Mouse (Mus musculus) stomach, embryonic 15.5 days (tissue): ENCODE measurements around the gene Mfsd2b. TPM values are rescaled to one million over a fixed set of nuclear protein-coding genes. Genes with fewer than 3 reads are reported as not detected.
"Not testable (repeated sequence)": the region's sequence is repeated elsewhere in the genome, so short reads cannot be mapped to it uniquely, and the experiment has no call there.

Source experiments
- ATAC-seq: fragments of 200-750 bp; cut with Nextera tagmentation; 2 replicates; pipeline ENCODE4 v1.8.0; 2017; ENCODE audit warnings: low read depth, moderate number of reproducible peaks, moderate TSS enrichment; ENCODE audit not compliant: insufficient read depth, low FRiP score
- H3K27ac ChIP-seq: fragments of 300-500 bp; sonication (generic); 2 replicates; pipeline ENCODE4 v1.5.1; 2015; ENCODE audit warnings: mild to moderate bottlenecking, inconsistent platforms
- H3K27me3 ChIP-seq: fragments of 300-500 bp; sonication (generic); replicated peaks from 2 replicates; pipeline ENCODE4 v1.6.1; 2015; ENCODE audit warnings: inconsistent platforms
- H3K36me3 ChIP-seq: fragments of 300-500 bp; sonication (generic); 2 replicates; pipeline ENCODE4 v1.6.1; 2015; ENCODE audit warnings: inconsistent platforms
- H3K4me1 ChIP-seq: fragments of 300-500 bp; sonication (generic); 2 replicates; pipeline ENCODE4 v1.6.1; 2015; ENCODE audit warnings: inconsistent platforms
- H3K4me2 ChIP-seq: fragments of 300-500 bp; sonication (generic); 2 replicates; pipeline ENCODE4 v1.6.1; 2015; ENCODE audit warnings: mild to moderate bottlenecking, inconsistent platforms
- H3K4me3 ChIP-seq: fragments of 300-500 bp; sonication (generic); replicated peaks from 2 replicates; pipeline ENCODE4 v1.5.1; 2015; ENCODE audit warnings: inconsistent platforms
- H3K9ac ChIP-seq: fragments of 300-500 bp; sonication (generic); 2 replicates; pipeline ENCODE4 v1.6.1; 2015; ENCODE audit warnings: inconsistent platforms
- H3K9me3 ChIP-seq: fragments of 300-500 bp; sonication (generic); 2 replicates; pipeline ENCODE4 v1.6.1; 2016; ENCODE audit warnings: inconsistent platforms
- WGBS: fragments of 180-500 bp; shearing (Covaris S2); methylation state at CpG from one replicate; pipeline ENCODE4 v1.1.7; 2015; 5-methylcytosine and 5-hydroxymethylcytosine counted together
- polyA plus RNA-seq: library from polyadenylated mRNA; unstranded; fragments of >200 nt; fragmentation: Nextera tagmentation; extraction: Ambion mirVana; gene quantifications from 2 replicates; pipeline ENCODE4 v1.2.1, GENCODE M21; 2015

Mfsd2b gene
- polyA plus RNA-seq = 2.9 and 5.0 TPM in 2 replicates

DNA sequence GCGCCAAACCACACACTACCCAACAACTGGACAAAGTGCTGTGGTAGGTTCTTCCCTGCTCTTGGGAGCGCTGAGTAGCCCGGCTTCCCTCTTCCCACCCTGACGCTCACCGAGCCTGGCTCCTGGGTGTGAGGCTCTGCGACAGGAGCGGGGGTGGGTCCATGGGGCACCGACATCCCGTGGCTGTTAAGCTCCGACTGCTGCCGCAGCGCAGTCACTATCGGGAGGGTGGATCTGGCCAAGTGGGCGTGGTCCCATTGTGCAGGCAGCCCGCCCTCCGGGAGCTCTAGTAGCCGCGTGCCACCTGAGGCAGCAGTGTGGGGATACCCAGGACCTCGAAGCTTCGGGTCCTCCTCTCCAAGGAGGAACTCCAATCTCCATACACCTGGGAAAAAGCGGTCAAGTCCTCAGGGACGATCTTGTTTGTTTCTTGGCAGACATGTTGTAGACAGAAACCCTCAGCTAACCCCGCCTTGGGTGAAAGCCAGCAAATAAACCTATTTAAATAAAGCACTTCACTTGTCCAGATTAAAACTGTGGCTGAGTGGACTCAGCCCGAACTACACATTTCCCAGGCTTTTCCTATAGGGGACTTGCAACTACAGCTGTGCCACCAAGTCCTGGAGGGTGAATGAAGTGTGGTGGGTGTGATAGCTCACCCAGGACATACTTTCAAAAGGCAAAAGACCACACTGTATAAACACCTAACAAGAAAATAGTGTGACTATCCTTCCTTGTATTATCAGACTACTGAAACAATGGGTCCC is at the start of gene Mfsd2b:
Gene Mfsd2b (minus strand): TSS at position 199 of the 767 bp plus-strand sequence.
- Histone ChIP-seq H3K27ac (no peak within 1 kb of the TSS), H3K9me3 (no peaks in the 10 kb centered on the region), H3K27me3 (no peaks in the 10 kb centered on the region), H3K36me3 (peaks cover 4% of the 10 kb centered on the region; the same call in 1 of the 2 replicates), H3K9ac (0 out of 2 replicates have a peak within 1 kb of the TSS, but pooled peaks have one; percentile 3), H3K4me3 (peak within 1 kb of the TSS; percentile 38), H3K4me2 (peak within 1 kb of the TSS; percentile 65), H3K4me1 (peaks cover 12% of the 10 kb centered on the region)
- 2% methylated on average over 24 of the region's 24 CpGs for WGBS
- ATAC-seq = peak; percentile 93

GRCm38 (mm10) chr12:4917805-4918591 is 43.8 kb upstream of the Mfsd2b start:
- Histone ChIP-seq H3K4me3 (peak overlapping the region; percentile 88), H3K36me3 (no peaks in the 10 kb centered on the region), H3K9ac (peak overlapping the region; percentile 89), H3K27ac (peak overlapping the region; percentile 97), H3K4me2 (peak overlapping the region; percentile 62), H3K9me3 (no peaks in the 10 kb centered on the region), H3K4me1 (peaks cover 7% of the 10 kb centered on the region; the same call in 1 of the 2 replicates), H3K27me3 (no peaks in the 10 kb centered on the region)
- ATAC-seq = peak; percentile 33; the same call in 1 of the 2 replicates
- WGBS = under 1% methylated on average over 48 of the region's 48 CpGs

DNA sequence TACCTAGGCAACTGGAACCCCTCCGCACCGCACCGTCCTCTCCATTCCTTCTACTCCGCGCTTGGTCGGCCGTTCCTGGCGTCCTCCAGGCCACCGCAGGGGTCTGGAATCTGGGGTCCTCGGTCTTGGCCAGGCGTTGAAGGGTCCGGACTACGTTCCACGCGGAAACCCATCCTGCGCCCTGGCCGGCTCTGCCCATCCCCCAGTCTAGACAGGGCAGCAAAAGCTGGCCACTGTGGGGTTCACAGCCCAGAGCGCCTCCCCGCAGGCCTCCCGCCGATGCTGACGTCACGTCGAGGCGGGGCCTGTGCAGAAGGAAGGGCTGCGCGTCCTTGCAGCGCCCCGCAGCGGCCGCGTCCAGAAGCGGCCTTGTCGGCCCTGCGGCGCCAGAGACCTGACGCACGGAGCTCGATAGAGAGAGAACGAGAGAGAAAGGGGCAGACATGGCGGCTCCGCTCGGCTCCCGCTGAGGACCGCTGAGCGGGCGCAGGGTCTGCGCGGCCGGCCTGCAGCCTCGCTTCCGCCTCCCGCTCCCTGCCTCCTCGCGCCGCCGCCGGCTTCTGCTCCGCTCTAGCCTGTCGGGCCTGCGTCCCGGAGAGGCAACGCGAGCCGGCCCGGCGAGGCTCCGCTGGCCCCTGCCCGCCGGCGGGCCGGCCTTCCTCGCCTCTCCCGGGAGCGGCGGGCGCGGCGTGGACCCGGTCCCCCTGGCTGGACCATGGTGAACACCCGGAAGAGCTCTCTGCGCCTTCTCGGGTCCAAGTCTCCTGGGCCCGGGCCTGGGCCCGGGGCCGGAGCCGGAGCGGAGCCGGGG is 43.0 kb upstream of the Mfsd2b start, which contains the start of gene Atad2b:
Gene Atad2b (plus strand): TSS at position 360 of the 811 bp plus-strand sequence.
- H3K27me3 ChIP-seq = no peaks in the 10 kb centered on the region
- under 1% methylated on average over 83 of the region's 89 CpGs for WGBS
- no peaks in the 10 kb centered on the region for H3K9me3 ChIP-seq
- H3K9ac ChIP-seq = peak within 1 kb of the TSS; percentile 89
- peak within 1 kb of the TSS; percentile 88 for H3K4me3 ChIP-seq
- peaks cover 7% of the 10 kb centered on the region; the same call in 1 of the 2 replicates for H3K4me1 ChIP-seq
- peak within 1 kb of the TSS; percentile 62 for H3K4me2 ChIP-seq
- no peaks in the 10 kb centered on the region for H3K36me3 ChIP-seq
- ATAC-seq = peak; percentile 98
- H3K27ac ChIP-seq = peak within 1 kb of the TSS; percentile 97

- H3K4me3 ChIP-seq = no peak overlapping the region
- ATAC-seq = no peak
- WGBS = 84% methylated on average over 3 of the region's 3 CpGs
- peaks cover 7% of the 10 kb centered on the region; the same call in 1 of the 2 replicates for H3K4me1 ChIP-seq
- no peaks in the 10 kb centered on the region for H3K36me3 ChIP-seq
- H3K27me3 ChIP-seq = no peaks in the 10 kb centered on the region
- no peak overlapping the region for H3K27ac ChIP-seq
- no peaks in the 10 kb centered on the region for H3K9me3 ChIP-seq
- H3K4me2 ChIP-seq = no peak overlapping the region
- no peak overlapping the region for H3K9ac ChIP-seq
These were observed 40.8 kb upstream of the Mfsd2b start for GRCm38 (mm10) chr12:4914944-4915343.

GRCm38 (mm10) chr12:4914441-4914840 is 40.3 kb upstream of the Mfsd2b start:
- Histone ChIP-seq H3K4me1 (peaks cover 2% of the 10 kb centered on the region; the same call in 1 of the 2 replicates), H3K4me2 (no peak overlapping the region), H3K36me3 (no peaks in the 10 kb centered on the region), H3K4me3 (no peak overlapping the region), H3K27ac (no peak overlapping the region), H3K9me3 (no peaks in the 10 kb centered on the region), H3K9ac (no peak overlapping the region), H3K27me3 (no peaks in the 10 kb centered on the region)
- WGBS = 49% methylated on average over 3 of the region's 3 CpGs
- no peak for ATAC-seq

GRCm38 (mm10) chr12:4911716-4912115 is 37.6 kb upstream of the Mfsd2b start:
- Histone ChIP-seq H3K27ac (no peak overlapping the region), H3K9ac (no peak overlapping the region), H3K9me3 (no peaks in the 10 kb centered on the region), H3K27me3 (no peaks in the 10 kb centered on the region), H3K36me3 (no peaks in the 10 kb centered on the region), H3K4me1 (no peaks in the 10 kb centered on the region), H3K4me3 (no peak overlapping the region), H3K4me2 (no peak overlapping the region)
- WGBS = 88% methylated on average over 4 of the region's 4 CpGs
- no peak for ATAC-seq

GRCm38 (mm10) chr12:4910496-4910895 is 36.3 kb upstream of the Mfsd2b start:
- not testable (repeated sequence) for H3K27ac ChIP-seq, H3K36me3 ChIP-seq, H3K4me1 ChIP-seq, H3K27me3 ChIP-seq, H3K9ac ChIP-seq, ATAC-seq, H3K4me3 ChIP-seq, H3K4me2 ChIP-seq, H3K9me3 ChIP-seq
- WGBS = 72% methylated on average over 1 of the region's 1 CpGs

GRCm38 (mm10) chr12:4908391-4908790 is 34.2 kb upstream of the Mfsd2b start:
- H3K9me3 ChIP-seq = no peaks in the 10 kb centered on the region

DNA sequence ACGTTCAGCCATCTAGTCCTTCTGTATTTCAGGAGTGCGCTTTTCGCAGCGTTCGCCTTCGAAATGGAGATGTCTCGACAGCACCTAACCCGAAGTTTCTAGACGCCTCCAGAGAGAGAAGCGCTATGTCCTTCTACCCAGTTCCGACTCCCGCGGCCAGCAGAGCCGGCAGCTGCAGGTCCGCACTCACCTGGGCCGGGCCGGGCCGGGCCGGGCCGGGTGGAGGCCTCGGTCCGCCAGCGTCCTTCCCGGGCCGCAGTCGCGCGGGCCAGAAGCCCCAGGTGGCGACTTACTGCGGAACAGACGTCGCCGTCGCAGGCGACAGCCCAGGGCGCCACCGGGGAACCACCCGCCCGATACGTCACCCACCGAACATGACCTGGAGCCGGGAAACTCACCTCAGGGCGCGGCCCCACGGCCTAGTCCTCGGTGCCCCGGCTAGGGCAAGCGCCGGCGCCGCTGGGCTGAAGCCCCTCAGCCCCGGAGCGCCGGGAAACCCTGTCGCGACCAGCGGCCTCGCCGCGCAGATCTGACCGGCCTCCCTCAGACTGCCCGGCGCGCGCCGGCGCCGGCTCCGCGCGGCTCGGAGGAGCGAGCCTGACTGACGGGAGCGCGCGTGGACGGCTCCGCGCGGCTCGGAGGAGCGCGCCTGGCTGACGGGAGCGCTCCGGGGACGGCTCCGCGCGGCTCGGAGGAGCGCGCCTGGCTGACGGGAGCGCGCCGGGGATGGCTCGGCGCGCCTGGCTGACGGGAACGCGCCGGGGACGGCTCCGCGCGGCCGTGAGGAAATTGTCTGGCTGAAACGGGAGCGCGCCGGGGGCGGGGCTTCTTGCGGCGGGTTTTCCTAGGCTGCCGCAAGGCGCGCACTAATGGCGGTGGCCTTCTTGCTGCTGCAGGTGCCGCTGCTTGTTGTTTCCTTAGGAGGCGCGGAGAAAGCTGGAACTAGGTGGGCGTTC is 33.1 kb upstream of the Mfsd2b start, which contains the start of gene Ubxn2a:
Gene Ubxn2a (minus strand): TSS at position 755 of the 956 bp plus-strand sequence.
- Histone ChIP-seq H3K9me3 (no peaks in the 10 kb centered on the region), H3K27me3 (no peaks in the 10 kb centered on the region), H3K27ac (peak within 1 kb of the TSS; percentile 86), H3K4me1 (no peaks in the 10 kb centered on the region), H3K9ac (peak within 1 kb of the TSS; percentile 74), H3K36me3 (no peaks in the 10 kb centered on the region), H3K4me2 (peak within 1 kb of the TSS; percentile 88), H3K4me3 (peak within 1 kb of the TSS; percentile 80)
- ATAC-seq = peak; percentile 97
- under 1% methylated on average over 122 of the region's 125 CpGs for WGBS

More at GRCm38 (mm10) chr12:4908391-4908790, 34.2 kb upstream of the Mfsd2b start:
- H3K27ac ChIP-seq = no peak overlapping the region
- H3K4me3 ChIP-seq = peak overlapping the region; percentile 80; the same call in 1 of the 2 replicates
- H3K27me3 ChIP-seq = no peaks in the 10 kb centered on the region
- no peak for ATAC-seq
- H3K4me1 ChIP-seq = no peaks in the 10 kb centered on the region
- 87% methylated on average over 7 of the region's 7 CpGs for WGBS
- no peaks in the 10 kb centered on the region for H3K36me3 ChIP-seq
- no peak overlapping the region for H3K9ac ChIP-seq
- no peak overlapping the region for H3K4me2 ChIP-seq

GRCm38 (mm10) chr12:4906476-4906875 is 32.3 kb upstream of the Mfsd2b start:
- ATAC-seq = no peak
- H3K27ac ChIP-seq = 0 out of 2 replicates have a peak overlapping the region, but pooled peaks have one; percentile 86
- no peaks in the 10 kb centered on the region for H3K27me3 ChIP-seq
- no peaks in the 10 kb centered on the region for H3K4me1 ChIP-seq
- no peak overlapping the region for H3K9ac ChIP-seq
- H3K36me3 ChIP-seq = no peaks in the 10 kb centered on the region
- 38% methylated on average over 7 of the region's 7 CpGs for WGBS
- peak overlapping the region; percentile 80 for H3K4me3 ChIP-seq
- H3K9me3 ChIP-seq = no peaks in the 10 kb centered on the region
- peak overlapping the region; percentile 88 for H3K4me2 ChIP-seq
